Mouse (Mus musculus): ENCODE results near the gene Thoc3. TPM values are rescaled to one million over a fixed set of nuclear protein-coding genes. Genes with fewer than 3 reads are reported as not detected.
"Not testable (repeated sequence)": the region's sequence is repeated elsewhere in the genome, so short reads cannot be mapped to it uniquely, and the experiment has no call there.

Gene Thoc3
- polyA plus RNA-seq, 1 experiment from 2014 or later = 37.8 TPM

DNA sequence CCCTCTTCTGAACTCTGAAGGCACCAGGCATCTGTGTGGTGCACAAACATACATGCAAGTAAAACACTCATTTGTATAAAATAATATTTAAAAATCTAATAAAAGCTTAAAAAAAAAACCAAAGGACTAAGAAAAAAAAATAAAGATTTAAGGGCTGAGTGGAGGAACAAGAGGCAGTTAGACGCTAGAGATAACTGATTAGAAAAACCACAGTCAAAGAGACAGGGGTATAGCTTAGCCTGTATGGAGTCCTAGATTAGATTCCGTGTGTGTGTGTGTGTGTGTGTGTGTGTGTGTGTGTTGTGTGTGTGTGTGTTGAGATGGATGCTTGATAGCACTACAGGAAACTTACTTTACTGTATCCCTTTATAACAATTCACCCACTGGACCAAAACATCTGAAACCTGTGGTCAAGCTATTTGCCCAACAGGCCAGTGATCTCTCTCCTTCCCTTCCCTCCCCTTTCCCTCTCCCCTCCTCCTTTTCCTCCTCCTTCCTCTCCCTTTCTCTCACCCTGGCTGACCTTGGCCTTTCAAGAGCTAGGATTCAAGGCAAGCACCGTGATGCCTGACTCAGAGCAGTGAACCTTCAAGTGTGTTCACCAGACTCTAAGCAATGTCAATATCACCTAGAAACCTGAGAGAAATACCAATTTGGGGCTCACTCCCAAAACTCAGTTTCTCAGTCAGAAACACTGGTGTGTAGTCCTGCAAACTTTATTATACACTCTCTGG is 33.5 kb upstream of the Thoc3 start:
- Histone ChIP-seq H3K4me3 (ENCODE audit: low read depth, low read length) (no peak overlapping the region), H3K4me2 (replicated peaks; ENCODE audit: low read depth) (no peak overlapping the region), H3K27ac (ENCODE audit: low read depth, low read length) (no peak overlapping the region), H3K4me1 (replicated peaks; ENCODE audit: control insufficient read depth, insufficient read depth, low read length) (0 out of 2 replicates have a peak, but pooled peaks cover 3% of the 10 kb centered on the region), H3K27me3 (replicated peaks; ENCODE audit: control insufficient read depth, insufficient read depth, low read length) (no peaks in the 10 kb centered on the region), H3K36me3 (ENCODE audit: control insufficient read depth, insufficient read depth) (no peaks in the 10 kb centered on the region), H3K9ac (ENCODE audit: low read depth, low read length) (no peak overlapping the region), H3K9me3 (ENCODE audit: control insufficient read depth) (no peaks in the 10 kb centered on the region)
- no peak for ATAC-seq
- no peak for TF ChIP-seq CTCF (IDR thresholded peaks at IDR 0.05; ENCODE audit: low read depth)
- WGBS = 39% methylated on average over 3 of the region's 3 CpGs

DNA sequence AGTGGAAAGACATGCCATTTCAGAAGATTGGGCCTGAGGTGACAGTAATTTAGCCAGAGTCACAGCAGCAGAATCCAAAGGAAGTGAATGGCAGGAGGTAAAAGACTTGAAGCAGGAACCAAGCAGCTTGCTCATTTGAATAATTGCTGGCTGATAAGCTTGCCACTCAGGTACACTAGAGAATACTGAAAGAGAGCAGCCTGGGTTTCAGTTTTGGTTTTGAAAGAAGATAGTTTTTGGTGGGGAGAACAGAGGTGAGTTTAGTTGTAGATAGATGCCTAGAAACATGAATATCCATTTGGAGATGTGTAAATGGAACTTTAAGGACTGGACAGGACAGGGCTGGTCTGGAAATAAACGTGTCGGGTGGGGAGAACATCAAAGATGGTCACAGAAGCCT is 32.7 kb upstream of the Thoc3 start:
- Histone ChIP-seq H3K27me3 (replicated peaks; ENCODE audit: control insufficient read depth, insufficient read depth, low read length) (no peaks in the 10 kb centered on the region), H3K9me3 (ENCODE audit: control insufficient read depth) (no peaks in the 10 kb centered on the region), H3K4me3 (ENCODE audit: low read depth, low read length) (no peak overlapping the region), H3K9ac (ENCODE audit: low read depth, low read length) (no peak overlapping the region), H3K4me2 (replicated peaks; ENCODE audit: low read depth) (no peak overlapping the region), H3K4me1 (replicated peaks; ENCODE audit: control insufficient read depth, insufficient read depth, low read length) (0 out of 2 replicates have a peak, but pooled peaks cover 3% of the 10 kb centered on the region), H3K27ac (ENCODE audit: low read depth, low read length) (no peak overlapping the region), H3K36me3 (ENCODE audit: control insufficient read depth, insufficient read depth) (no peaks in the 10 kb centered on the region)
- TF ChIP-seq CTCF (IDR thresholded peaks at IDR 0.05; ENCODE audit: low read depth) = no peak
- no peak for ATAC-seq
- WGBS = 63% methylated on average over 2 of the region's 2 CpGs

DNA sequence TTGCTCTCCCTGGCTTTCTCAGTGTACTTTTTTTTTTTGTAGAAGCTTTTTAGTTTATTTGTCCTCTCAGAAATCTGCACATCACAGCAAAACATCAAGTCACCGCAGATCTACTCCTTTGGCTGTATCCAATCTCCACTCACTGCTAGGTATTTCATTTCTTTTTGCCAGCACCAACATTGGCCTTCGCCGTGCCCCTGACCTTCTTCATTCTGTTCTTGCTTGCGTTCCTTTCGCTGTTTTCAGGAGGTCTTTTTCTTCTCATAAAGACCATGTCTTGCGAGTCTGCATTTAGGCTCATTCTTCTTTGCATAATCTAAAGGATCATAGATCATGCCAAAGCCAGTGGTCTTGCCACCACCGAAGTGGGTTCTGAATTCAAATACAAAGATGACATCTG is 30.9 kb upstream of the Thoc3 start:
- not testable (repeated sequence) for H3K36me3 ChIP-seq (ENCODE audit: control insufficient read depth, insufficient read depth)

DNA sequence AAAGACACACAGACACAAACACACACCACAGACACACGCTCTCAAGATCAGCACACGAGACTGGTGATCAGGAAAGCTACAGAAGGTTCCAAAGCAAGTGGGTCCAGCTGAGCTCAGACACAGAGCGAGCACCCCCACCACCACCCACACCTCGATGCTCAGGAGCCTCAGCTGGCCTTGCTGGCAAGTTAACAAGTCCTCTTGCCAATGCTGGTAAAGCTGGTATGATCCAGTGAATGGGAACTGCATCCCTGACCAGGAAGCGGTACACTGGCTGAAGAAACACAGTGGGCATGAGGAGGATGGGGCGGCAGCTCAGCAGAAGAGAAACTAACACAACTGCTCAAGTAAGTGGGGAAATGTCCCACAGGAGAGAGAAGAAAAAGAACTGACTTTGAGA is 22.7 kb upstream of the Thoc3 start:
- no peak for ATAC-seq
- TF ChIP-seq CTCF (IDR thresholded peaks at IDR 0.05; ENCODE audit: low read depth) = no peak
- H3K9ac ChIP-seq (ENCODE audit: low read depth, low read length) = no peak overlapping the region
- 78% methylated on average over 6 of the region's 6 CpGs for WGBS
- no peak overlapping the region for H3K4me2 ChIP-seq (replicated peaks; ENCODE audit: low read depth)
- H3K27ac ChIP-seq (ENCODE audit: low read depth, low read length) = no peak overlapping the region
- H3K4me3 ChIP-seq (ENCODE audit: low read depth, low read length) = no peak overlapping the region
- H3K4me1 ChIP-seq (replicated peaks; ENCODE audit: control insufficient read depth, insufficient read depth, low read length) = no peaks in the 10 kb centered on the region
- no peaks in the 10 kb centered on the region for H3K9me3 ChIP-seq (ENCODE audit: control insufficient read depth)
- H3K36me3 ChIP-seq (ENCODE audit: control insufficient read depth, insufficient read depth) = no peaks in the 10 kb centered on the region
- H3K27me3 ChIP-seq (replicated peaks; ENCODE audit: control insufficient read depth, insufficient read depth, low read length) = no peaks in the 10 kb centered on the region

More for the DNA sequence above, 30.9 kb upstream of the Thoc3 start:
- not testable (repeated sequence) for ATAC-seq; H3K27me3 ChIP-seq (replicated peaks; ENCODE audit: control insufficient read depth, insufficient read depth, low read length); H3K9me3 ChIP-seq (ENCODE audit: control insufficient read depth); H3K27ac ChIP-seq (ENCODE audit: low read depth, low read length); H3K4me2 ChIP-seq (replicated peaks; ENCODE audit: low read depth); H3K4me3 ChIP-seq (ENCODE audit: low read depth, low read length); H3K4me1 ChIP-seq (replicated peaks; ENCODE audit: control insufficient read depth, insufficient read depth, low read length); H3K9ac ChIP-seq (ENCODE audit: low read depth, low read length)
- WGBS = 93% methylated on average over 7 of the region's 7 CpGs

DNA sequence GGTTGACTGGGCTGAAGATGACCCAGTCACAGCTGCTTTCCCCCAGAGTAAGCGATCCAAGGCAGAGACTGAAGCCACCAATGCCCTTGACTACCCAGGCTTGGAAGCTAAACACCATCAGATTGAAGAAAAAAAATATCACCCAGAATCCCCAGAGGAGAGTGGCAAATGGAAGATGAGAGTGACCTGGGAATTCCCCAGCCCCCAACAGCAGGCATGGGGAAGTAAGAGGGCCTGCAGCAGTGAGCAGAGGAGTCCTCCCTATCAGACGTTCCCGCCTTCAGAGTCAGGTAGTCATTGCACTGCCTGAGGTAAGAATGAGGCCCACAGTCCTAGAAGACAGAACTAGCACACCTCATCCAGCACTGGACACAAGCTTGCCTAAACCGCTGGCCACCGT is 21.8 kb upstream of the Thoc3 start:
- Histone ChIP-seq H3K36me3 (ENCODE audit: control insufficient read depth, insufficient read depth) (no peaks in the 10 kb centered on the region), H3K9ac (ENCODE audit: low read depth, low read length) (no peak overlapping the region), H3K27ac (ENCODE audit: low read depth, low read length) (no peak overlapping the region), H3K9me3 (ENCODE audit: control insufficient read depth) (no peaks in the 10 kb centered on the region), H3K27me3 (replicated peaks; ENCODE audit: control insufficient read depth, insufficient read depth, low read length) (no peaks in the 10 kb centered on the region), H3K4me1 (replicated peaks; ENCODE audit: control insufficient read depth, insufficient read depth, low read length) (no peaks in the 10 kb centered on the region), H3K4me3 (ENCODE audit: low read depth, low read length) (no peak overlapping the region), H3K4me2 (replicated peaks; ENCODE audit: low read depth) (no peak overlapping the region)
- WGBS = 69% methylated on average over 5 of the region's 5 CpGs
- TF ChIP-seq CTCF (IDR thresholded peaks at IDR 0.05; ENCODE audit: low read depth) = no peak
- no peak for ATAC-seq

DNA sequence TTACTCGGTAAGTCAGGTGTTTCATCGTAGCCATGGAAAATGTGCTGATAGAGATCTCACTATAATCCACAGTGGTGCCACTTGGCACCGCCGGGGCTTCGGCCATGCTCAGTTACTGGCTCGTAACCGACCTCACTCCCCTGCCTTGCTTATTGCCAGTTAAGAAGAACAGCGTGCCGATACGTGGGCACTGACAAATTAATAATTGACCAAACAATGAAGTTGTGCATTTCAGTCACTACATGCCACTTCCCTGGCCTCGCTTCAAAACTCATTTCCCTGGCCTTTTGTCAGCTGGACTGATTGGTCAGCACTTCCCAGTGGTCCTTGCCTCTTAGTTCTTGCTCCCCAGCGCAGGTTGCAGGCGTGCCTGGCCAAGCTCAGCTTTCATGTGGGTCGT is 12.8 kb upstream of the Thoc3 start:
- Histone ChIP-seq H3K9me3 (ENCODE audit: control insufficient read depth) (no peaks in the 10 kb centered on the region), H3K36me3 (ENCODE audit: control insufficient read depth, insufficient read depth) (no peaks in the 10 kb centered on the region), H3K9ac (ENCODE audit: low read depth, low read length) (no peak overlapping the region), H3K4me1 (replicated peaks; ENCODE audit: control insufficient read depth, insufficient read depth, low read length) (no peaks in the 10 kb centered on the region), H3K27me3 (replicated peaks; ENCODE audit: control insufficient read depth, insufficient read depth, low read length) (no peaks in the 10 kb centered on the region), H3K4me2 (replicated peaks; ENCODE audit: low read depth) (no peak overlapping the region), H3K4me3 (ENCODE audit: low read depth, low read length) (no peak overlapping the region), H3K27ac (ENCODE audit: low read depth, low read length) (no peak overlapping the region)
- no peak for TF ChIP-seq CTCF (IDR thresholded peaks at IDR 0.05; ENCODE audit: low read depth)
- ATAC-seq = no peak
- 72% methylated on average over 14 of the region's 14 CpGs for WGBS
